Mouse (Mus musculus) myocyte (in vitro differentiated cells): ENCODE data around the gene Ankef1.

Experiments used
- E2F4 ChIP-seq: IDR thresholded peaks from one replicate; pipeline ENCODE4 v1.6.1; 2011; ENCODE audit warnings: mild to moderate bottlenecking, control low read depth, moderate library complexity; ENCODE audit not compliant: insufficient read depth
- MAX ChIP-seq: IDR thresholded peaks from one replicate; pipeline ENCODE4 v1.6.1; 2011; ENCODE audit warnings: low read depth, mild to moderate bottlenecking, control low read depth
- POLR2A ChIP-seq: IDR thresholded peaks from one replicate; pipeline ENCODE4 v1.6.1; 2011; ENCODE audit warnings: low read depth, mild to moderate bottlenecking, control low read depth, moderate library complexity; ENCODE audit not compliant: insufficient read length
- POLR2AphosphoS2 ChIP-seq: IDR thresholded peaks from one replicate; pipeline ENCODE4 v1.6.1; 2011; ENCODE audit warnings: low read depth, control low read depth; ENCODE audit not compliant: insufficient read length
- USF1 ChIP-seq: IDR thresholded peaks from one replicate; pipeline ENCODE4 v1.6.1; 2011; ENCODE audit warnings: low read depth, mild to moderate bottlenecking, control low read depth, moderate library complexity

GRCm38 (mm10) chr2:136558020-136558419 lies 56.3 kb downstream of the Ankef1 start:
- TF ChIP-seq POLR2A, result no peak
- no peak for TF ChIP-seq E2F4
- no peak for TF ChIP-seq USF1
- TF ChIP-seq MAX, result no peak
- no peak for TF ChIP-seq POLR2AphosphoS2
